24 mouse cellular contexts compared by ENCODE assay signal in genomic region chr19:45366651-45367050, GRCm38 (mm10). TPM values are rescaled to one million over a fixed set of nuclear protein-coding genes. Genes with fewer than 3 reads are reported as not detected.
DNase-seq lines count a peak whose midpoint lies in the region; ATAC-seq lines count a peak whose summit lies in the region.
"Had no signal": no experiment of that assay in that cellular context is flagged by ENCODE, and none has a peak within 500 bp of the region (broad histone marks: within the 10 kb centered on the region; RNA-seq: fewer than 3 reads in every experiment).

No protein-coding gene starts in this region.

- intact Hi-C loops in heart, postnatal 14 days (cut with DNase I), result loop anchor here (5.0 kb wide), 2 partner anchors 36 to 64 kb away; no protein-coding TSS in a partner anchor

- peak; percentile 8 for DNase-seq in adrenal gland, postnatal 10 days
- DNase-seq in adrenal gland, adult 8-10 months, result no peak
- DNase-seq in heart, adult 11 months, result peak; percentile 63
- no peak for DNase-seq in heart, postnatal 14 days
- peak; percentile 31 for DNase-seq in NIH3T3 (ENCODE audit: low read depth)
- no peak for DNase-seq in frontal cortex, postnatal 36 days (ENCODE audit: low spot score in 2 of 2)
- DNase-seq: cerebellum, adult 11-12 months; cerebellum, postnatal 10 days; forebrain, postnatal 0 days; gastrocnemius, postnatal 25 days; heart, adult 18-20 months; kidney, adult 9 months; kidney, postnatal 10 days; layer of hippocampus, postnatal 36 days; liver, embryonic 13.5 days; lung, adult 2 months; lung, postnatal 10 days; retina, postnatal 1 day; right cerebral cortex, postnatal 25 days; thymus, adult 2 months; thymus, postnatal 36 days had no signal

- no peak for ATAC-seq in CD4-positive, CD25-positive, alpha-beta regulatory T cell, adult 4 months
- ATAC-seq: forebrain, postnatal 0 days; intestine, postnatal 0 days; midbrain, embryonic 13.5 days had no signal

RNA-seq across cellular contexts. Expression of gene Btrc, which starts 3.1 kb away (rescaled TPM):
- total RNA-seq in adrenal gland, postnatal 10 days (2021), result 10 to 100 TPM; 26.4 to 33.3 TPM
- total RNA-seq in adrenal gland, adult 8-10 months (2022), result 10 to 100 TPM; 48.2 to 67.7 (median 54.8) TPM
- total RNA-seq in heart, postnatal 14 days (2021), result 10 to 100 TPM; 20.1 to 20.8 TPM
- polyA plus RNA-seq in CD4-positive, CD25-positive, alpha-beta regulatory T cell, adult 4 months (2017; shearing (Covaris generic)), result 10 to 100 TPM; 34.2 to 38.6 TPM

Comparison
In these comparisons a context has a peak if more than half of its experiments do, and no peak if none do; other contexts are left out.
1. DNase-seq: peak in adrenal gland, postnatal 10 days (single experiment), heart, adult 11 months (single experiment) and NIH3T3 (single experiment); none in adrenal gland, adult 8-10 months (single experiment), heart, postnatal 14 days (0 of 2) and frontal cortex, postnatal 36 days (0 of 2).